Mouse (Mus musculus) layer of hippocampus, postnatal 36 days (tissue): ENCODE measurements around the gene Gm7714. TPM values are rescaled to one million over a fixed set of nuclear protein-coding genes. Genes with fewer than 3 reads are reported as not detected.
A peak's percentile ranks its signal among the peaks of the same experiment; 100 is the strongest.
"Not testable (repeated sequence)": the region's sequence is repeated elsewhere in the genome, so short reads cannot be mapped to it uniquely, and the experiment has no call there.

Experiments
- DNase-seq, 2 experiments: peaks; one replicate each; pipeline ENCODE4 v3.0.0; 2022
- total RNA-seq, 2 experiments: library from RNA; stranded (reverse); gene quantifications; 2 replicates each; pipeline ENCODE4 v1.2.3; 2021

The Gm7714 gene
- not detected for total RNA-seq

DNA sequence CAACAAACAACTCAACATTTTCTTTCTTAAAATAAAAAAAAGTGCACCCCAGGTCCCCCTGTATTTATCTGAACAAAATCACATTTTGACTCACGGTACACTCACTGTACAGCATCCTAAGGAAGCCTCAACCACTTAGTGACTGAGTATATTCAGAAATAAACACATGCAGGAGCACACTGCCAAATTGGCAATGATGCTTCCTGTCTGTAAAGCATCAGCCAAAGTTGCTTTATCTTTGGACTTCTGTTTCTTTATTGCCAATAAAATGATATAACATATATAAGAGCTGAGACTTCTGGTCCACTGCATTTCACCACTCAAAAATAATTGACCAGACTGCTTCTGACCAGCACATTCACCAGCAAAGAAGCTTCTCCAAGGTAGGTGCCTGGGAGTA, at the start of gene Gm7714:
Gene Gm7714, plus strand, starts transcription at position 301 of the 400 bp plus-strand sequence.
- DNase-seq: no peak

DNA sequence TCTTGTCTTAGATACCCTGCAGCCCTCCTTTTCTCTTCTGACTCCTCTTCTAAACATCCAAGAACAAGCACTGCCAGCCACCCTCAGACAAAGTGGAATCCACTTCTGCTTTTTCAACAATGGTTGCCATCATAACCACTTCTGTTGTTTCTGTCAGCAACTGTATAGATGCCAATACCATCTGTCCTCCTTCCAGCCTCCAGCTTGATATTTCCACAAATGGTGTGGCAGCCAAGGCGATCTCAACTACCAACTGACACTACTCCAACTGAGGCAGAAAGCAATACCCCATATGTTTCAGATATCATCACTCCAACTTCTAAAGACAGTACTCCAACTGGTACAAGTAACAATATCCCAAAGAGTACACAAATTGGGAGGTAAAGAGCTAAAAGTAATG, 12.2 kb upstream of the Gm7714 start:
- peak; percentile 48 to 50 for DNase-seq

GRCm38 (mm10) chr5:88311307-88311706, 42.6 kb downstream of the Gm7714 start:
- DNase-seq: not testable (repeated sequence)

DNA sequence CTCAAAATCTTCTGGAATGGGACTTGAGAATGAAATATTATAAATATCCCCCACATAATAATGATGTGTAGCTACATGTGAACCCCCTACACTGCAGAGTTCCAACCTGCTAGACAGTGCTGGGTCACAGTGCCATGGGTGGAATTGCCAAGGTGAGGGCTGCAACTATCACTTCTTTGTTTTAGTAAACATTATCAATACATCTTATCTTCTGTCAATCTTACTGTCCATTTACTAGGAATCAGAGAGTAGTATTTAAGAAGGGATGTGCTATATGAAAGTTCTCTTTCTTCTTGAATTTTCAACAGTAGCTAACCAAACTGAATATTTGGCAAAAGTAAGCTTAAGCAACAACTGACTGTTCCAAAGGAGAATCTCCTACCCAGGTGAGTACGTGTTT, 48.3 kb downstream of the Gm7714 start, which contains the start of gene Prol1:
Gene Prol1, plus strand, starts transcription at position 301 of the 400 bp plus-strand sequence.
- DNase-seq: no peak

Other genes starting within 250 kb of the Gm7714 start
- not detected for gene Smr2, start 182.4 kb upstream of the Gm7714 start, total RNA-seq
- not detected for gene Gm11116, start 157.4 kb upstream of the Gm7714 start, total RNA-seq
- not detected for gene Gm11115, start 114.8 kb upstream of the Gm7714 start, total RNA-seq
- not detected for gene Prol1, start 48.4 kb downstream of the Gm7714 start, total RNA-seq
- gene Amtn, start 107.2 kb downstream of the Gm7714 start, total RNA-seq: not detected
- gene Ambn, start 187.1 kb downstream of the Gm7714 start, total RNA-seq: not detected
- gene Enam, start 219.1 kb downstream of the Gm7714 start, total RNA-seq: not detected